Mouse (Mus musculus) heart, embryonic 12.5 days (tissue): Measurements from ENCODE around the gene Rexo1. TPM values are rescaled to one million over a fixed set of nuclear protein-coding genes. Genes with fewer than 3 reads are reported as not detected.
"Not testable (repeated sequence)": the region's sequence is repeated elsewhere in the genome, so short reads cannot be mapped to it uniquely, and the experiment has no call there.

Source experiments
- ATAC-seq: fragments of 200-750 bp; cut with Nextera tagmentation; 2 replicates; pipeline ENCODE4 v1.8.0; 2017; ENCODE audit warnings: moderate TSS enrichment, moderate library complexity; ENCODE audit not compliant: insufficient number of reproducible peaks, low FRiP score
- H3K27ac ChIP-seq: fragments of 300-500 bp; sonication (generic); 2 replicates; pipeline ENCODE4 v1.5.1; 2016; ENCODE audit warnings: mild to moderate bottlenecking, moderate library complexity; ENCODE audit not compliant: poor library complexity, severe bottlenecking
- H3K27me3 ChIP-seq: fragments of 300-500 bp; sonication (generic); replicated peaks from 2 replicates; pipeline ENCODE4 v1.6.1; 2016; ENCODE audit warnings: mild to moderate bottlenecking, moderate library complexity
- H3K36me3 ChIP-seq: fragments of 300-500 bp; sonication (generic); 2 replicates; pipeline ENCODE4 v1.6.1; 2016; ENCODE audit warnings: mild to moderate bottlenecking, moderate library complexity
- H3K4me1 ChIP-seq: fragments of 300-500 bp; sonication (generic); replicated peaks from 2 replicates; pipeline ENCODE4 v1.6.1; 2016; ENCODE audit warnings: mild to moderate bottlenecking
- H3K4me2 ChIP-seq: fragments of 300-500 bp; sonication (generic); 2 replicates; pipeline ENCODE4 v1.6.1; 2016; ENCODE audit warnings: mild to moderate bottlenecking, moderate library complexity
- H3K4me3 ChIP-seq: fragments of 300-500 bp; sonication (generic); 2 replicates; pipeline ENCODE4 v1.5.1; 2016; ENCODE audit warnings: mild to moderate bottlenecking
- H3K9ac ChIP-seq: fragments of 300-500 bp; sonication (generic); 2 replicates; pipeline ENCODE4 v1.6.1; 2016; ENCODE audit warnings: mild to moderate bottlenecking, moderate library complexity
- H3K9me3 ChIP-seq: fragments of 300-500 bp; sonication (generic); replicated peaks from 2 replicates; pipeline ENCODE4 v1.6.1; 2016; ENCODE audit warnings: mild to moderate bottlenecking, moderate library complexity
- WGBS: fragments of 180-500 bp; shearing (Covaris S2); methylation state at CpG from one replicate; pipeline ENCODE4 v1.1.7; 2016; 5-methylcytosine and 5-hydroxymethylcytosine counted together
- polyA plus RNA-seq: library from polyadenylated mRNA; unstranded; fragments of >200 nt; fragmentation: Nextera tagmentation; extraction: Ambion mirVana; gene quantifications from 2 replicates; pipeline ENCODE4 v1.2.1, GENCODE M21; 2016

Gene Rexo1
- 21.5 and 22.2 TPM in 2 replicates for polyA plus RNA-seq

GRCm38 (mm10) chr10:80561116-80561944 is at the start of gene Rexo1:
Rexo1 (minus strand) TSS chr10:80561560.
- Histone ChIP-seq H3K27ac (peak within 1 kb of the TSS; percentile 84), H3K4me3 (peak within 1 kb of the TSS; percentile 94), H3K4me2 (peak within 1 kb of the TSS; percentile 92), H3K9me3 (no peaks in the 10 kb centered on the region), H3K4me1 (peaks cover 44% of the 10 kb centered on the region), H3K9ac (peak within 1 kb of the TSS; percentile 96), H3K36me3 (no peaks in the 10 kb centered on the region), H3K27me3 (no peaks in the 10 kb centered on the region)
- under 1% methylated on average over 72 of the region's 72 CpGs for WGBS
- peak; percentile 81 for ATAC-seq

- no peaks in the 10 kb centered on the region for H3K27me3 ChIP-seq
- 66% methylated on average over 4 of the region's 4 CpGs for WGBS
- H3K9me3 ChIP-seq: no peaks in the 10 kb centered on the region
- 0 out of 2 replicates have a peak, but pooled peaks have one; percentile 8 for ATAC-seq
- H3K4me2 ChIP-seq: no peak overlapping the region
- no peak overlapping the region for H3K9ac ChIP-seq
- H3K27ac ChIP-seq: no peak overlapping the region
- H3K36me3 ChIP-seq: peaks cover 87% of the 10 kb centered on the region
- H3K4me3 ChIP-seq: no peak overlapping the region
- H3K4me1 ChIP-seq: no peaks in the 10 kb centered on the region
These were observed 49.7 kb upstream of the Rexo1 start for GRCm38 (mm10) chr10:80611024-80611423.

- ATAC-seq: no peak
These were observed 48.9 kb upstream of the Rexo1 start for GRCm38 (mm10) chr10:80610116-80610785.

GRCm38 (mm10) chr10:80609269-80609924 is 48.0 kb upstream of the Rexo1 start:
- H3K36me3 ChIP-seq: peaks cover 72% of the 10 kb centered on the region
- WGBS: 84% methylated on average over 10 of the region's 10 CpGs

More at GRCm38 (mm10) chr10:80610116-80610785, 48.9 kb upstream of the Rexo1 start:
- Histone ChIP-seq H3K4me1 (no peaks in the 10 kb centered on the region), H3K4me2 (no peak overlapping the region), H3K4me3 (no peak overlapping the region), H3K27me3 (no peaks in the 10 kb centered on the region), H3K27ac (no peak overlapping the region), H3K36me3 (peaks cover 80% of the 10 kb centered on the region), H3K9me3 (no peaks in the 10 kb centered on the region), H3K9ac (no peak overlapping the region)
- WGBS: 89% methylated on average over 9 of the region's 9 CpGs

GRCm38 (mm10) chr10:80608435-80608834 is 47.1 kb upstream of the Rexo1 start:
- H3K4me2 ChIP-seq: no peak overlapping the region
- H3K4me3 ChIP-seq: no peak overlapping the region
- no peak for ATAC-seq
- no peak overlapping the region for H3K9ac ChIP-seq
- H3K27me3 ChIP-seq: no peaks in the 10 kb centered on the region
- no peaks in the 10 kb centered on the region for H3K9me3 ChIP-seq
- H3K36me3 ChIP-seq: peaks cover 64% of the 10 kb centered on the region
- peaks cover 16% of the 10 kb centered on the region for H3K4me1 ChIP-seq
- no peak overlapping the region for H3K27ac ChIP-seq
- WGBS: 77% methylated on average over 3 of the region's 3 CpGs

More at GRCm38 (mm10) chr10:80609269-80609924, 48.0 kb upstream of the Rexo1 start:
- ATAC-seq: no peak
- Histone ChIP-seq H3K4me1 (peaks cover 6% of the 10 kb centered on the region), H3K9ac (no peak overlapping the region), H3K27me3 (no peaks in the 10 kb centered on the region), H3K4me2 (no peak overlapping the region), H3K4me3 (no peak overlapping the region), H3K9me3 (no peaks in the 10 kb centered on the region), H3K27ac (no peak overlapping the region)

GRCm38 (mm10) chr10:80606737-80607350 is 45.5 kb upstream of the Rexo1 start:
- Histone ChIP-seq H3K4me2 (no peak overlapping the region), H3K27ac (no peak overlapping the region), H3K9me3 (no peaks in the 10 kb centered on the region), H3K4me1 (peaks cover 23% of the 10 kb centered on the region), H3K36me3 (peaks cover 51% of the 10 kb centered on the region), H3K9ac (no peak overlapping the region), H3K27me3 (no peaks in the 10 kb centered on the region), H3K4me3 (no peak overlapping the region)
- WGBS: 93% methylated on average over 34 of the region's 34 CpGs
- no peak for ATAC-seq

- Histone ChIP-seq H3K4me1 (peaks cover 23% of the 10 kb centered on the region), H3K9ac (no peak overlapping the region), H3K36me3 (peaks cover 47% of the 10 kb centered on the region), H3K4me2 (no peak overlapping the region), H3K9me3 (no peaks in the 10 kb centered on the region), H3K4me3 (no peak overlapping the region), H3K27me3 (no peaks in the 10 kb centered on the region), H3K27ac (no peak overlapping the region)
- 89% methylated on average over 23 of the region's 23 CpGs for WGBS
- no peak for ATAC-seq
These were observed 44.9 kb upstream of the Rexo1 start for GRCm38 (mm10) chr10:80606306-80606705.

GRCm38 (mm10) chr10:80605721-80606120 is 44.4 kb upstream of the Rexo1 start, which contains the start of gene Gm49322:
Gm49322 (plus strand) TSS chr10:80606021.
- Histone ChIP-seq H3K36me3 (peaks cover 47% of the 10 kb centered on the region), H3K4me1 (peaks cover 23% of the 10 kb centered on the region)
- WGBS: 69% methylated on average over 2 of the region's 4 CpGs
- not testable (repeated sequence) for ATAC-seq, H3K27ac ChIP-seq, H3K27me3 ChIP-seq, H3K9ac ChIP-seq, H3K4me3 ChIP-seq, H3K9me3 ChIP-seq, H3K4me2 ChIP-seq

- Histone ChIP-seq H3K27ac (no peak overlapping the region), H3K4me3 (no peak overlapping the region), H3K4me2 (no peak overlapping the region), H3K9me3 (no peaks in the 10 kb centered on the region), H3K36me3 (peaks cover 41% of the 10 kb centered on the region), H3K4me1 (peaks cover 23% of the 10 kb centered on the region), H3K27me3 (no peaks in the 10 kb centered on the region), H3K9ac (no peak overlapping the region)
- 81% methylated on average over 2 of the region's 2 CpGs for WGBS
- no peak for ATAC-seq
These were observed 43.6 kb upstream of the Rexo1 start for GRCm38 (mm10) chr10:80604988-80605387.

GRCm38 (mm10) chr10:80604001-80604509 is 42.7 kb upstream of the Rexo1 start:
- Histone ChIP-seq H3K4me3 (peak overlapping the region; percentile 74), H3K36me3 (peaks cover 31% of the 10 kb centered on the region), H3K4me1 (peaks cover 23% of the 10 kb centered on the region), H3K27ac (peak overlapping the region; percentile 76; the same call in 1 of the 2 replicates), H3K27me3 (no peaks in the 10 kb centered on the region), H3K4me2 (peak overlapping the region; percentile 93), H3K9ac (peak overlapping the region; percentile 81), H3K9me3 (no peaks in the 10 kb centered on the region)
- WGBS: 77% methylated on average over 7 of the region's 7 CpGs
- peak; percentile 72 for ATAC-seq
